Mouse (Mus musculus) heart, postnatal 0 days (tissue): ENCODE data around the gene Hs2st1.

Experiments used
- CTCF ChIP-seq: IDR thresholded peaks from 2 replicates; pipeline ENCODE4 v1.5.1; 2016; ENCODE audit warnings: antibody characterized with exemption, control low read depth, low read depth
- EP300 ChIP-seq: IDR thresholded peaks from 2 replicates; pipeline ENCODE4 v1.6.1; 2016; ENCODE audit warnings: antibody characterized with exemption, low read depth

- no peak for TF ChIP-seq EP300
- no peak for TF ChIP-seq CTCF
Observed at GRCm38 (mm10) chr3:144578921-144579320, 8.9 kb upstream of the Hs2st1 start.
